Comparison of ENCODE assay signal across 28 mouse cellular contexts in genomic region chr5:19472851-19473439, GRCm38 (mm10).
"Had no signal": no experiment of that assay in that cellular context is flagged by ENCODE, and none has a peak within 500 bp of the region (broad histone marks: within the 10 kb centered on the region; RNA-seq: fewer than 3 reads in every experiment).

No protein-coding gene starts in this region.

- H3K4me1 ChIP-seq: heart, embryonic 10.5 days; heart, embryonic 12.5 days; hindbrain, embryonic 10.5 days; hindbrain, embryonic 12.5 days; intestine, embryonic 15.5 days; kidney, embryonic 15.5 days; limb, embryonic 13.5 days; limb, embryonic 15.5 days had no signal

- H3K9ac ChIP-seq: heart, embryonic 12.5 days; hindbrain, embryonic 12.5 days; hindbrain, embryonic 14.5 days; intestine, embryonic 15.5 days; kidney, embryonic 15.5 days; limb, embryonic 13.5 days; limb, embryonic 15.5 days; liver, embryonic 14.5 days had no signal

- H3K4me2 ChIP-seq: heart, embryonic 12.5 days; hindbrain, embryonic 12.5 days; hindbrain, embryonic 14.5 days; intestine, embryonic 15.5 days; kidney, embryonic 15.5 days; limb, embryonic 13.5 days; limb, embryonic 15.5 days; liver, embryonic 11.5 days had no signal

- H3K4me3 ChIP-seq: gastrocnemius, adult 2 months; heart, embryonic 10.5 days; heart, embryonic 12.5 days; hindbrain, embryonic 10.5 days; hindbrain, embryonic 12.5 days; intestine, embryonic 15.5 days; kidney, embryonic 15.5 days; limb, embryonic 13.5 days; limb, embryonic 15.5 days had no signal

- H3K27ac ChIP-seq: gastrocnemius, adult 2 months; heart, embryonic 10.5 days; hindbrain, embryonic 10.5 days; hindbrain, embryonic 12.5 days; hindbrain, embryonic 14.5 days; intestine, embryonic 15.5 days; kidney, embryonic 15.5 days; kidney, postnatal 0 days; limb, embryonic 13.5 days; limb, embryonic 15.5 days; liver, embryonic 14.5 days had no signal

- H3K36me3 ChIP-seq: heart, embryonic 10.5 days; heart, embryonic 12.5 days; hindbrain, embryonic 10.5 days; hindbrain, embryonic 12.5 days; intestine, embryonic 15.5 days; kidney, embryonic 15.5 days; limb, embryonic 13.5 days; limb, embryonic 15.5 days had no signal

- H3K27me3 ChIP-seq: heart, embryonic 12.5 days; hindbrain, embryonic 12.5 days; intestine, embryonic 15.5 days; kidney, embryonic 15.5 days; limb, embryonic 13.5 days; limb, embryonic 15.5 days had no signal

- H3K9me3 ChIP-seq: heart, embryonic 10.5 days; heart, embryonic 12.5 days; hindbrain, embryonic 10.5 days; hindbrain, embryonic 12.5 days; intestine, embryonic 15.5 days; kidney, embryonic 15.5 days; limb, embryonic 13.5 days; limb, embryonic 15.5 days had no signal

- DNase-seq: gastrocnemius, adult 2 months; gastrocnemius, postnatal 10 days; gastrocnemius, postnatal 25 days; heart, adult 18-20 months; heart, postnatal 10 days; heart, postnatal 4 days; kidney, adult 11 months; kidney, adult 2 months; kidney, adult 9 months; kidney, postnatal 14 days; kidney, postnatal 36 days; layer of hippocampus, adult 9-11 months; layer of hippocampus, postnatal 36 days; left cerebral cortex, postnatal 4 days had no signal

- ATAC-seq: hindbrain, embryonic 16.5 days; inflammation-experienced regulatory T-cells, adult 6 months; intestine, embryonic 15.5 days had no signal
